Mouse (Mus musculus) cortical plate, adult 2 months (tissue): Measurements from ENCODE around the gene Amz2.

Source experiments
- CTCF ChIP-seq: fragments of 200-500 bp; IDR thresholded peaks from 2 replicates; pipeline ENCODE4 v1.5.1; 2011; ENCODE audit warnings: mild to moderate bottlenecking, control low read depth, low read length; ENCODE audit not compliant: insufficient read depth; ENCODE audit errors: extremely low read depth
- POLR2A ChIP-seq: fragments of 200-500 bp; IDR thresholded peaks from 2 replicates; pipeline ENCODE4 v1.6.1; 2011; ENCODE audit warnings: mild to moderate bottlenecking, low read length, control low read depth; ENCODE audit not compliant: insufficient read depth; ENCODE audit errors: extremely low read depth

DNA sequence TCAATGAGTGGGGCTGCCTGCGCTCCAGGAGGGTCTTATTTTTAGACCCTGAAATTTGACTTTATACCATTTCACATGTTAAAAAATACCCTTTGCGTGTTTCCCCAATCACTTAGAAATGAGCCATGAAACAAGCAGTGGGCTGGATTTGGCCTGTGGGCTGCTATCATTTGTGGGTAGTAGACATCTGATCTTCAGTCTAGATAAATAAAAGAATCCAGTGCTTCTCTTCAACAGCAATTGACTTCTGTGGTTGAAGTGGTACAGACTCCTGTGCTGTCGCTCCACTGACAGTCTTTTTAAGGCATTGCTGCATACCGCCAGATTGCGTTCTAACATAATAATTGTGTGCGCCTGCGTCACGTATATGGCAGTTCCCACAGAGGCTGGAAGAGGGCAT, 40.5 kb upstream of the Amz2 start:
- no peak for TF ChIP-seq CTCF
- TF ChIP-seq POLR2A, result no peak
